Mouse (Mus musculus) C2C12 (cell line): ENCODE data around the gene Tradd.

Source experiments
- CEBPB ChIP-seq: IDR thresholded peaks from one replicate; pipeline ENCODE4 v1.6.1; 2011; ENCODE audit warnings: low read depth, mild to moderate bottlenecking, control low read depth, moderate library complexity
- CTCF ChIP-seq: IDR thresholded peaks from one replicate; pipeline ENCODE4 v1.5.1; 2011; ENCODE audit not compliant: control insufficient read depth, insufficient read depth, insufficient read length
- FOSL1 ChIP-seq: IDR thresholded peaks from one replicate; pipeline ENCODE4 v1.8.0; 2011; ENCODE audit warnings: mild to moderate bottlenecking, low read length; ENCODE audit not compliant: poor library complexity, insufficient read depth, severe bottlenecking
- MAX ChIP-seq: IDR thresholded peaks from one replicate; pipeline ENCODE4 v1.6.1; 2011; ENCODE audit warnings: mild to moderate bottlenecking, control low read depth
- MYOD1 ChIP-seq: IDR thresholded peaks from one replicate; pipeline ENCODE4 v1.6.1; 2011; ENCODE audit warnings: low read depth; ENCODE audit not compliant: control insufficient read depth, insufficient read length
- USF1 ChIP-seq: IDR thresholded peaks from one replicate; pipeline ENCODE4 v1.6.1; 2011; ENCODE audit warnings: low read depth, mild to moderate bottlenecking, control low read depth, moderate library complexity

DNA sequence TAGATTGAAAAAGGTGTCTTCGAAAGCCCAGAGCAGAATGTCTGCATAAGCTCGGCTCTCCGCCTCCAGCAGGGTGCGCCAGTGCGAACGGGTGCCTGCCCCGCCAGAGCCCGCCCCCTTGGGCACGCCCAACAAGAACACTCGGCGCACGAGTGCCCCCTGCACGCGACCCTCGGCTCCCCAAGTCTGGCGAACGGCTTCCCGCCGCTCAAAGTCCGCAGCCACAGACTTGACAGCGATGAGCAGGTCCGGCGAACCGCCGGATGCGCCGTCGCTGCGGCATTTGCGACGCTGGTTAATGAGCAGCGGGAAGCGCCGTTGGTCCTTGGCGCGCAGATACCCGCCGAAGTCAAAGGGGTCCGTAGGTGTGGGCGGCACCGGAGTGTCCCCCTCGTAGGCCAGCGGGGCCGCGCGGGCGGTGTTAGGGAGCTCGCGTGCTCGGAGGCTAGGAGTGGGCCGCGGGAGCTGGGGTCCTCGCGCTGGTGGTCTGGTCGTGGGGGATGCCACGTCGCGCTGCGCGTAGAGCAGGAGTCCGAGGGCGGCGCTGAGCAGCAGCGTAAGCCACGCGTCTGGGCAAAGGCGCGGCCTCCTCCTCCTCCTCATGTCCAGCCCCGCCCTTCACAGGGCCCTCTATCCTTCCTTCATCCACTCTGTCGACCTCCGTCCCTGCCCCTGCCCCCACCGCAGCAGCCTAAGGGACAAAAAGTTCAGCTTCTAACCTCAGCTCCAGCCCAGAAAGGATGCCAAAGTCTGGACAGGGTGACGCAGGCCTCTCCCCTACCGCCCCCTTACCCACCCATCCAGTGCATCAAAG is 10.1 kb downstream of the Tradd start:
- TF ChIP-seq CTCF = peak; percentile 93
- no peak for TF ChIP-seq USF1
- no peak for TF ChIP-seq MYOD1
- TF ChIP-seq MAX = peak; percentile 17
- no peak for TF ChIP-seq CEBPB
- no peak for TF ChIP-seq FOSL1
